Mouse (Mus musculus) T-helper 1 cell (primary cell): Measurements from ENCODE around the gene Zhx3.

Experiments
- in situ Hi-C: fragments of 300-600 bp; cut with MboI, MseI; formaldehyde crosslinking; loops from one replicate; pipeline ENCODE4 v1.15.1; 2025; ENCODE audit warnings: high pct_unique_total_duplicates

Zhx3 gene

GRCm38 (mm10) chr2:160731117-160731838 is 141.5 kb downstream of the Zhx3 start, which contains the start of gene Plcg1:
Plcg1 (plus strand) TSS chr2:160731300.
- in situ Hi-C loops, result no loop called here

GRCm38 (mm10) chr2:160730797-160731116 is 142.0 kb downstream of the Zhx3 start:
- in situ Hi-C loops, result no loop called here

GRCm38 (mm10) chr2:160729851-160730796 is 142.7 kb downstream of the Zhx3 start:
- in situ Hi-C loops, result no loop called here

GRCm38 (mm10) chr2:160729436-160729835 is 143.4 kb downstream of the Zhx3 start:
- in situ Hi-C loops, result no loop called here

GRCm38 (mm10) chr2:160728972-160729371 is 143.8 kb downstream of the Zhx3 start:
- in situ Hi-C loops, result no loop called here

- in situ Hi-C loops, result no loop called here
Observed at GRCm38 (mm10) chr2:160725877-160726864, 146.6 kb downstream of the Zhx3 start.

- in situ Hi-C loops, result no loop called here
Observed at GRCm38 (mm10) chr2:160724536-160724935, 148.3 kb downstream of the Zhx3 start.

GRCm38 (mm10) chr2:160723613-160724375 is 149.0 kb downstream of the Zhx3 start:
- in situ Hi-C loops, result no loop called here

- in situ Hi-C loops, result no loop called here
Observed at GRCm38 (mm10) chr2:160722714-160723113, 150.1 kb downstream of the Zhx3 start.

GRCm38 (mm10) chr2:160718811-160719210 is 154.0 kb downstream of the Zhx3 start:
- in situ Hi-C loops, result no loop called here

- in situ Hi-C loops, result no loop called here
Observed at GRCm38 (mm10) chr2:160717269-160717668, 155.5 kb downstream of the Zhx3 start.

GRCm38 (mm10) chr2:160715463-160716030 is 157.3 kb downstream of the Zhx3 start:
- in situ Hi-C loops, result no loop called here

GRCm38 (mm10) chr2:160707673-160708072 is 165.1 kb downstream of the Zhx3 start:
- in situ Hi-C loops, result loop anchor here (10.0 kb wide), 1 partner anchor 277 kb away; no protein-coding TSS in a partner anchor

- in situ Hi-C loops, result loop anchor here (10.0 kb wide), 1 partner anchor 282 kb away; no protein-coding TSS in a partner anchor
Observed at GRCm38 (mm10) chr2:160702824-160703223, 170.0 kb downstream of the Zhx3 start.

GRCm38 (mm10) chr2:160701603-160702002 is 171.2 kb downstream of the Zhx3 start:
- in situ Hi-C loops, result loop anchor here (10.0 kb wide), 1 partner anchor 283 kb away; no protein-coding TSS in a partner anchor

GRCm38 (mm10) chr2:160700271-160700670 is 172.5 kb downstream of the Zhx3 start:
- in situ Hi-C loops, result loop anchor here (10.0 kb wide), 1 partner anchor 285 kb away; no protein-coding TSS in a partner anchor
